Mouse (Mus musculus): ENCODE data around the gene Platr17.

DNA sequence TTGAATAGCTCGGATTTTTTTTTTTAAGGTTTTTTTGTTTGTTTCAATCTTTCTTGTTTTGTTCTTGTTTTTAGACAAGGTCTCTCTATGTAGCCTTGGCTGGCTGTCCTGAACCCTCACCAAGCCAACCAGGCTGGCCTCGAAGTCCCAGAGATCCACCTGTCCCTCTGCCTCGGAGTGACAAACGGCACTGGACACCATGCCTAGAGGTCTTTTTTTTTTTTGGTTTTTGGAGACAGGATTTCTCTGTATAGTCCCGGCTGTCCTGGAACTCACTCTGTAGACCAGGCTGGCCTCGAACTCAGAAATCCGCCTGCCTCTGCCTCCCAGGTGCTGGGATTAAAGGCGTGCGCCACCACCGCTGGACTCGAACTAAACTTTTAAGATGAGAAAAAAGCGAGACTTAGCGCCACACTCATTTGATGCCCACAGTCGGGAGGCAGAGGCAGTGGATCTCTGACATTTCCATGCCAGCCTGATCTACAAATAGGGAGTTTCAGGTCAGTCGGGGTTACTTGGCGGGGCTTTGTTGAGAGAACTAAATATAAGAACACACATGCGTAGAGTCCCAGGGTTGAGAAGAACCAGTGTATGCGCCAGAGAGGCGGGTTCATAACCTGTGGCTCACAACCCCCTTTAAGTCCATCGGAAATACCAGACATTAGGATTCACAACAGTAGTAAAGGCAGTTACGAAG lies 23.5 kb downstream of the Platr17 start:
- TF ChIP-seq MYC (IDR thresholded peaks at IDR 0.05; ENCODE audit: low read depth, low read length) (no peak), CHD2 (IDR thresholded peaks at IDR 0.05; ENCODE audit: low read length) (no peak), POLR2A (IDR thresholded peaks at IDR 0.05; ENCODE audit: low read depth, low read length) (no peak), CTCF (conservative IDR thresholded peaks at IDR 0.05 in 1 of 2, IDR thresholded peaks at IDR 0.05 in 1 of 2; ENCODE audit: low read depth in 2 of 2, low read length in 2 of 2) (no peak), TCF12 (IDR thresholded peaks at IDR 0.05; ENCODE audit: low read depth, low read length) (no peak), USF2 (conservative IDR thresholded peaks at IDR 0.05; ENCODE audit: low read depth, low read length) (no peak), RAD21 (IDR thresholded peaks at IDR 0.05; ENCODE audit: low read depth, low read length) (no peak), CHD1 (IDR thresholded peaks at IDR 0.05; ENCODE audit: low read depth, low read length) (no peak), POLR2AphosphoS2 (IDR thresholded peaks at IDR 0.05; ENCODE audit: low read depth, low read length) (no peak), MAFK (IDR thresholded peaks at IDR 0.05; ENCODE audit: insufficient replicate concordance, low read length) (no peak)

All from CH12.LX (cell line).